Mouse (Mus musculus) cortical plate, adult 2 months (tissue): ENCODE data around the gene 1700028K03Rik.

Source experiments
- CTCF ChIP-seq: fragments of 200-500 bp; IDR thresholded peaks from 2 replicates; pipeline ENCODE4 v1.5.1; 2011; ENCODE audit warnings: mild to moderate bottlenecking, control low read depth, low read length; ENCODE audit not compliant: insufficient read depth; ENCODE audit errors: extremely low read depth
- POLR2A ChIP-seq: fragments of 200-500 bp; IDR thresholded peaks from 2 replicates; pipeline ENCODE4 v1.6.1; 2011; ENCODE audit warnings: mild to moderate bottlenecking, low read length, control low read depth; ENCODE audit not compliant: insufficient read depth; ENCODE audit errors: extremely low read depth

DNA sequence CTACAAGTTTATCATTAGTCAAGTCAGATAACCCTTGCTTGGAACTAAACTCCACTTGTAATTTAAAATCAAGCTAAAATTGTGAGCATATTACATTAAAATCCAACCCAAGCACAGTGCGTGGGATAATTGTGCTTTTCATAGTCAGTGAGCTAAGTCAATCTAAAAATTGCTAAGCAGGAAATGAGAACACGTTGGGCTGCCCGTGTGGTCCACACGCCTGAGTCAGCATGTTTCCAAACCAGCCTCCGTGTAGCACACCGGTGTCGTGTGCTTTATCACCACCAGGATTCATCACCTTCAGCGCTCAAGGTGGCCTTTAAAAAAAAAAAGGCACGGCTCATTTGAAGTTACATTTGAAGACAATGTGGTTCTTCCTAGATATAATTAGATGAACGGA is 10.2 kb upstream of the 1700028K03Rik start:
- TF ChIP-seq POLR2A (no peak), CTCF (no peak)
